Mouse (Mus musculus) heart, embryonic 11.5 days (tissue): ENCODE data around the gene Fam102a. TPM values are rescaled to one million over a fixed set of nuclear protein-coding genes. Genes with fewer than 3 reads are reported as not detected.

ENCODE experiments used
- ATAC-seq: fragments of 200-750 bp; cut with Nextera tagmentation; replicated peaks from 2 replicates; pipeline ENCODE4 v1.8.0; 2017; ENCODE audit warnings: moderate library complexity; ENCODE audit not compliant: insufficient number of reproducible peaks, low FRiP score, low TSS enrichment
- H3K27ac ChIP-seq: fragments of 300-500 bp; sonication (generic); 2 replicates; pipeline ENCODE4 v1.5.1; 2014; ENCODE audit warnings: mild to moderate bottlenecking, low read depth, low read length
- H3K27me3 ChIP-seq: fragments of 300-500 bp; sonication (generic); 2 replicates; pipeline ENCODE4 v1.6.1; 2014; ENCODE audit warnings: mild to moderate bottlenecking, low read length, mixed read lengths; ENCODE audit not compliant: control insufficient read depth, insufficient read depth
- H3K36me3 ChIP-seq: fragments of 300-500 bp; sonication (generic); 2 replicates; pipeline ENCODE4 v1.6.1; 2014; ENCODE audit warnings: mild to moderate bottlenecking, low read length, moderate library complexity, mixed read lengths; ENCODE audit not compliant: control insufficient read depth, insufficient read depth
- H3K4me1 ChIP-seq: fragments of 300-500 bp; sonication (generic); 2 replicates; pipeline ENCODE4 v1.6.1; 2014; ENCODE audit warnings: low read length; ENCODE audit not compliant: control insufficient read depth, insufficient read depth
- H3K4me2 ChIP-seq: fragments of 300-500 bp; sonication (generic); 2 replicates; pipeline ENCODE4 v1.6.1; 2014; ENCODE audit warnings: mild to moderate bottlenecking, moderate library complexity
- H3K4me3 ChIP-seq: fragments of 300-500 bp; sonication (generic); 2 replicates; pipeline ENCODE4 v1.5.1; 2014; ENCODE audit warnings: low read depth, low read length
- H3K9ac ChIP-seq: fragments of 300-500 bp; sonication (generic); 2 replicates; pipeline ENCODE4 v1.6.1; 2014; ENCODE audit warnings: mild to moderate bottlenecking, low read depth, low read length, moderate library complexity
- H3K9me3 ChIP-seq: fragments of 300-500 bp; sonication (generic); replicated peaks from 2 replicates; pipeline ENCODE4 v1.6.1; 2016; ENCODE audit warnings: low read length; ENCODE audit not compliant: control insufficient read depth
- WGBS: fragments of 180-500 bp; shearing (Covaris S2); extraction: QIAGEN DNeasy Blood & Tissue Kit; methylation state at CpG from one replicate; pipeline ENCODE4 v1.1.7; 2014; ENCODE audit not compliant: insufficient replicate concordance; 5-methylcytosine and 5-hydroxymethylcytosine counted together
- polyA plus RNA-seq: library from polyadenylated mRNA; unstranded; fragments of >200 nt; fragmentation: Nextera tagmentation; extraction: Ambion mirVana; gene quantifications from 2 replicates; pipeline ENCODE4 v1.2.1, GENCODE M21; 2014

Gene Fam102a
- polyA plus RNA-seq, 1 experiment from 2014 or later = 5.2 TPM

DNA sequence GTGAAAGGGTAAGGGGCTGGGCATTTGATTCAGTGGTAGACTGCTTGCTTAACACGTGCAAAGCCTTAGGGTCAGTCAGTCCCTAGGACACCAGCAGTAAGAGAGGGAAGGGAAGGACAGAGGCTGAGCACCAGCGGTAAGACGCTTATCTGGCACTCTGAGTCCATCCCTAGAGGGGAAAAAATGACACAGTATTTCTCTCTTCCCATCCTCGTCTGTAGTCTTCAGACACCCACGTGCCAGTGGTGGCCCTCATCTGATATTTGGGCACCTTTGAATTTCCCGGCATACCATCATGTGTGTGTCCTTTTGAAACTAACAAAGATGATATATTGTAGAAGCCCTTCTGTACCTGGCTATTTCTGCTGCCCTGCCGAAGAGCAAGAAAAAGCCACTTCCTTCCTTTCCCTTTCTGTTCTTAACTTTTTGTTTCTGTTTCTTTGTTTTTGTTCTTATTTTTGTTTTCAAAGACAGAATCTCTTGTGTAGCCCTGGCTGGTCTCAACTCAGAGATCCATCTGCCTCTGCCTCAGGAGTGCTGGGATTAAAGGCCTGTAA lies 18.5 kb downstream of the Fam102a start:
- WGBS = 54% methylated on average over 7 of the region's 7 CpGs
- no peaks in the 10 kb centered on the region for H3K27me3 ChIP-seq
- H3K4me2 ChIP-seq = no peak overlapping the region
- no peaks in the 10 kb centered on the region for H3K9me3 ChIP-seq
- H3K4me3 ChIP-seq = no peak overlapping the region
- H3K36me3 ChIP-seq = no peaks in the 10 kb centered on the region
- peaks cover 13% of the 10 kb centered on the region for H3K4me1 ChIP-seq
- no peak for ATAC-seq
- no peak overlapping the region for H3K27ac ChIP-seq
- no peak overlapping the region for H3K9ac ChIP-seq

DNA sequence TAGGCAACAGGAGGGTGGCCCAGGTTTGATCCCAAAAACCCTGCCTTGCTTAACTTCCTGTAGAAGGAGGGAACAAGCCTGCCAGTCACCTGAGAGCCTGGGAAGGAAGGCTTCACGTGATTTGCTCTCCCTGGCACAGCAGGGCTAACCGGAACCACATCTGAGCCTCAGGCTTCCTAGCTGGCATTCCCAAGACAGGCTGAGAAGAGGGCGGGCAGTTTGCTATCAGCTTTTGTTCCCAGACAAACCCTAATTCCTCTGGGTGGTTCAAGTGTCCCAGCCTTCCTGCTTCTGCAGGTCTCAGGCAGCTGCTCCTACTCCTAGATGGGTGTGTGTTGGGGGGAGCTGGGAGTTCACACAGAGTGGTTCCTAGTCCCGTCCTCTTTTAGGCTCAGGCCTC lies 20.4 kb downstream of the Fam102a start:
- no peaks in the 10 kb centered on the region for H3K27me3 ChIP-seq
- H3K4me2 ChIP-seq = no peak overlapping the region
- H3K9ac ChIP-seq = 0 out of 2 replicates have a peak overlapping the region, but pooled peaks have one; percentile 39
- H3K36me3 ChIP-seq = no peaks in the 10 kb centered on the region
- no peaks in the 10 kb centered on the region for H3K9me3 ChIP-seq
- peaks cover 13% of the 10 kb centered on the region for H3K4me1 ChIP-seq
- H3K4me3 ChIP-seq = no peak overlapping the region
- H3K27ac ChIP-seq = no peak overlapping the region
- ATAC-seq = no peak
- 27% methylated on average over 4 of the region's 4 CpGs for WGBS

DNA sequence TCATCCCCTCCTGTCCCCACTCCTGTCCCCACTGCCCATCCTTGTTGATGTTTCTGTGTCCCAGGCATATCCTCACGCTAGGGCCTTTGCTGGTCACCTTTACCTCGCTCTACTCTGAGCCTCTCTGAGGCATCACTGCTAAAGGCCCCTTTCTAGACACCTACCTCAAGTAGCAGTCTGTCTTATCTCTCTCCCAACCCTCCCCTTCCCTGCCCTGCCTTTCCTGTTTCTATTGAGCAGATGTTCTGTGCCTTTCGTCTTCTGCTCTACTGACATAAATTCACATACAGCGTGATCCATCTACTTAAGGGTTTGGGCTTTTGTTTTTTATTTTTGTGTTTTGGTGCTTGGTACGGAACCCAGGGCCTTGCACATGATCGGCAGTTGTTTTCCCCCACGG lies 20.9 kb downstream of the Fam102a start:
- Histone ChIP-seq H3K4me3 (no peak overlapping the region), H3K9ac (0 out of 2 replicates have a peak overlapping the region, but pooled peaks have one; percentile 39), H3K36me3 (no peaks in the 10 kb centered on the region), H3K4me2 (no peak overlapping the region), H3K4me1 (peaks cover 13% of the 10 kb centered on the region), H3K27ac (no peak overlapping the region), H3K27me3 (no peaks in the 10 kb centered on the region), H3K9me3 (no peaks in the 10 kb centered on the region)
- no peak for ATAC-seq
- 66% methylated on average over 7 of the region's 7 CpGs for WGBS

- 66% methylated on average over 5 of the region's 5 CpGs for WGBS
- H3K4me3 ChIP-seq = no peak overlapping the region
- no peaks in the 10 kb centered on the region for H3K9me3 ChIP-seq
- no peak overlapping the region for H3K27ac ChIP-seq
- no peak overlapping the region for H3K9ac ChIP-seq
- no peak for ATAC-seq
- peaks cover 7% of the 10 kb centered on the region; the same call in 1 of the 2 replicates for H3K36me3 ChIP-seq
- H3K27me3 ChIP-seq = no peaks in the 10 kb centered on the region
- H3K4me1 ChIP-seq = peaks cover 9% of the 10 kb centered on the region
- no peak overlapping the region for H3K4me2 ChIP-seq
Measured at GRCm38 (mm10) chr2:32559570-32559969, 24.4 kb downstream of the Fam102a start.

- Histone ChIP-seq H3K27ac (no peak overlapping the region), H3K36me3 (peaks cover 16% of the 10 kb centered on the region; the same call in 1 of the 2 replicates)
- ATAC-seq = no peak
Measured at GRCm38 (mm10) chr2:32566536-32567063, 31.5 kb downstream of the Fam102a start.

DNA sequence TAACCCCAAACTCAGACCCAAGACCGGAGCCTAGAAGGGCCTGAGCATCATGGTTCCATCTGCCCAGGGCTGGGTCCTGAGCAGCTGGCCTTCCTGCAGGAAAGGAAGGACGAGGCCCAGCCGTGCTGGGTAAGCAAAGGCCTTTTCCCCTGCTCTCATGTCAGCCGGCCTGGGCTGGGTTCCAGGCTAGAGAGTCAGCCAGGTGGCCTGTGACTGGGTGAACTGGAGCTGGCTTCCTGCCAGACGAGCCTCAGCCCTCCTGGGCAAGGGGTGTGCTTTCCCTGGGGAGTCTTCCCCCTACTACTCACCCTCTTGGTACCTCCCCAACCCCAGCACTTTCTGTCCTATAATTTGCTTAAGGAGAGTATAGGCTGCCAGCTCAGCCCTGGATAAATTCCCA lies 33.0 kb downstream of the Fam102a start:
- 68% methylated on average over 5 of the region's 5 CpGs for WGBS
- no peak overlapping the region for H3K4me3 ChIP-seq
- H3K27me3 ChIP-seq = no peaks in the 10 kb centered on the region
- H3K4me1 ChIP-seq = peaks cover 6% of the 10 kb centered on the region
- peaks cover 17% of the 10 kb centered on the region; the same call in 1 of the 2 replicates for H3K36me3 ChIP-seq
- no peaks in the 10 kb centered on the region for H3K9me3 ChIP-seq
- H3K4me2 ChIP-seq = no peak overlapping the region
- ATAC-seq = no peak
- no peak overlapping the region for H3K9ac ChIP-seq
- no peak overlapping the region for H3K27ac ChIP-seq

More at GRCm38 (mm10) chr2:32566536-32567063, 31.5 kb downstream of the Fam102a start:
- H3K27me3 ChIP-seq = no peaks in the 10 kb centered on the region
- H3K9ac ChIP-seq = no peak overlapping the region
- peaks cover 4% of the 10 kb centered on the region for H3K4me1 ChIP-seq
- H3K4me2 ChIP-seq = no peak overlapping the region
- no peak overlapping the region for H3K4me3 ChIP-seq
- H3K9me3 ChIP-seq = no peaks in the 10 kb centered on the region
- WGBS = 39% methylated on average over 4 of the region's 4 CpGs

DNA sequence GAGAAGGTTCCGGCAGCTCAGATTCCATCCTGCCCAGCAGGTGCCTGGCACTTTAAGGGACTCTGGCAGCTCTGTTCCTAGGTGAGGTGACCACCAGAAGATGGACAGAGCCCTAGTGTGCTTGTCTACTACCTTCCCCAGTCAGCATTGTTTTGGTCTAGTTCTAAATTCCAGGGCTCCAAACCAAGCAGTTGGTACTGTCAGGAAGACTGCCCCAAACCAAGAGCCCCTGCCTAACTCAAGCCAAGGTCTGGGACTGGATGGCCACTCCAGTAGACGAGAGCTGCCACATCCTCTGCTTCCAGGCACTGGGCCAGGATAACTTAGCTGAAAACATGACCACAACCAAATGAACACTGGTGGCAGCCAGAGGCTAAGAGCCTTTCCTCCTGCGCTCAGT lies 33.8 kb downstream of the Fam102a start:
- H3K4me2 ChIP-seq = no peak overlapping the region
- H3K4me3 ChIP-seq = no peak overlapping the region
- H3K4me1 ChIP-seq = peaks cover 6% of the 10 kb centered on the region
- no peak overlapping the region for H3K27ac ChIP-seq
- ATAC-seq = no peak
- WGBS = 83% methylated on average over 3 of the region's 3 CpGs
- H3K9ac ChIP-seq = no peak overlapping the region
- H3K36me3 ChIP-seq = peaks cover 15% of the 10 kb centered on the region; the same call in 1 of the 2 replicates
- H3K9me3 ChIP-seq = no peaks in the 10 kb centered on the region
- H3K27me3 ChIP-seq = no peaks in the 10 kb centered on the region

- peak within 1 kb of the TSS; percentile 35; the same call in 1 of the 2 replicates for H3K27ac ChIP-seq
- H3K36me3 ChIP-seq = peaks cover 9% of the 10 kb centered on the region; the same call in 1 of the 2 replicates
- H3K9ac ChIP-seq = peak within 1 kb of the TSS; percentile 85
- no peaks in the 10 kb centered on the region for H3K9me3 ChIP-seq
- peaks cover 7% of the 10 kb centered on the region for H3K27me3 ChIP-seq
- WGBS = 1% methylated on average over 36 of the region's 36 CpGs
- peak within 1 kb of the TSS; percentile 75 for H3K4me3 ChIP-seq
- H3K4me1 ChIP-seq = peaks cover 10% of the 10 kb centered on the region
- H3K4me2 ChIP-seq = peak within 1 kb of the TSS; percentile 94
- peak; percentile 67; the same call in 1 of the 2 replicates for ATAC-seq
Measured at GRCm38 (mm10) chr2:32570698-32571494, 35.8 kb downstream of the Fam102a start, which contains the start of gene Dpm2. Dpm2 (plus strand) TSS chr2:32570858.
